Mouse (Mus musculus): ENCODE results near the gene Daam1.
A peak's percentile ranks its signal among the peaks of the same experiment; 100 is the strongest.

Gene Daam1

GRCm38 (mm10) chr12:71932433-71933386 lies 101.8 kb downstream of the Daam1 start:
- peak; percentile 45 to 60 for DNase-seq (ENCODE audit: low spot score in 2 of 2)

DNA sequence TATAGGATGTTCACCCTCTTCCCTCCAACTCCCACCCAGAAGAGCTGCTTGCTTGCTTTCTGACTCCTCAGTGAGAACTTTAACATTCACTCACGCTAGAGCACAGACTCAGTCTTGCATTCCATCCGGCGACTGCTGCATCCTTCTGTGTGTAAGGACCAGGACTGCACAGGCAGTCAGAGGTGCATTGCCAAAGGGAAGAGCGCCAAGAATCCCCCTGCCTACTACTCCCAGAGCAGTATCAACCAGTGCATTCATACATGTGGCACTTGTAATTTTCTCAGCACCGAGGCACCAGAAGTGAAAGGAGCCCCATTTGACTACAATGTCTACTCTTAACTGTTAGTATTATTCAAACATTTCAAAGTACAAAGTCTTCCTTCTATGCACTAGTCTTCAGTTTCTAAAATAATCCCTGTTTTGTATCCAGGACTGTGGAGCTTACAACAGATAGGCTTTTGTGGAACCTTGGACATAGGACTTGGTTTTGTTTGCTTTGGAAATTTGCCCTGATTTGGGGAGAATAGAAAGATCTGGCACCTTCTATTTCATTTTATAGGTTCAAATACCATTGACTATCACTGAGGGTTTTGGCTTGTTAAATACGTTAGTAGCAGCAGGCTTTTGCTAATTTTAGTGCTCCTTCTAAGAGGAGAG lies 103.2 kb downstream of the Daam1 start:
- no peak for DNase-seq (ENCODE audit: low spot score in 2 of 2)

- no peak for DNase-seq (ENCODE audit: low spot score in 2 of 2)
Observed at GRCm38 (mm10) chr12:71936636-71937035, 105.8 kb downstream of the Daam1 start.

- DNase-seq (ENCODE audit: low spot score in 2 of 2) = no peak
Observed at GRCm38 (mm10) chr12:71938513-71938912, 107.6 kb downstream of the Daam1 start.

DNA sequence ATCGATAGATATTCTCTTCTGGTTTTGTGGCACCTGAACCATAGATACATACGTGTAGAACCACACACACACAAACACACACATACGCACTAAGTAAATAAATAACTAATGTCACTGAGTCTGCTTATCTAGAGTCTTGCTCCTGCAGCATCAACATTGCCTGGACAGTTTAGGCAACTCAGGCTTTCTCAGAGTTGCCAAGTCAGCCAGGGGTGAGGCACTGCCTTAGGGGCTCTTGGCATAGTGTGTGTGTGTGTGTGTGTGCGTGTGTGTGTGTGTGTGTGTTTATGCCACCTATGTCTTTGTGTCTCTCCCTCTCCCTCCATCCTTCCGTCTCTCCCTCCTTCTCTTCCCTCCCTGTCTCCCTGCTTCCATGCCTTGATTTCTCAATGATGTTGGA lies 110.4 kb downstream of the Daam1 start:
- DNase-seq (ENCODE audit: low spot score in 2 of 2) = no peak

DNA sequence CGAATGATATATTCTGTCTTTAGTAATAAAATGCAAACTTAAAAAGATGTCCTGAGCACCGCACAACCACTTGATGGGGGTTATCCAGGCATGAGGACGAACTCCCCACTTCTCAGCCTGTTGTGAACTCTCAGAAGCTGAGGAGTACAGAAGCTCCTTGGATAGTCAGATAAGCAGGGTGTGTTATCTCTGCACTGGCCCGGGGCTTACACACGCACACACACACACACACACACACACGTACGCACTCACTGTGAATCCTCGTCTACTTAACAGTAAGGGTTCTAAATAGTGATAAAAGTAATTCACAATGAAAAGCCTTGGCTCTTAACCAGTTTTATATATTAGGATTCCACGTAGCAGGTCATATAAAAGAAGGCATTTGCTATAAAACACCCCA lies 112.2 kb downstream of the Daam1 start:
- no peak for DNase-seq (ENCODE audit: low spot score in 2 of 2)

- no peak for DNase-seq (ENCODE audit: low spot score in 2 of 2)
Observed at GRCm38 (mm10) chr12:71943646-71944045, 112.8 kb downstream of the Daam1 start.

DNA sequence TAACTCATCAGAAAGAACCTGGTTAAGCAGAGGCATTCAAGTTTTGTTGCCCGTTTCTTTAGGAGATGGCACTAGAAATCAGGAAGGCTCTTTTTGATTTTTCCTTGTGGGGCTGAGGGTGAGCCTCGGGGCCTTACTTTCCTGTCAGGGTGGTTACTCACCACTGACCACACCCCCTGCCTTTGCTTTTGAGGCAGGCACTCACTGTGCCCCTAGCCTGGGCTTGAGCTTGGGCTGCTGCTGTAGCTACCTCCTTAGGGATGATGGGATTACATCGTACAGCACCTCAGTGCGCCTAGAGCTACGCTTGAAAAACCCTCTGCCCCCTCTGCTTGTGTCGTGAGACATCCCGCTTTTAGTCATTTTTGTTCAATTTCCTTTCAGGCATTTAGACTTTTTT lies 115.0 kb downstream of the Daam1 start:
- no peak for DNase-seq (ENCODE audit: low spot score in 2 of 2)

DNA sequence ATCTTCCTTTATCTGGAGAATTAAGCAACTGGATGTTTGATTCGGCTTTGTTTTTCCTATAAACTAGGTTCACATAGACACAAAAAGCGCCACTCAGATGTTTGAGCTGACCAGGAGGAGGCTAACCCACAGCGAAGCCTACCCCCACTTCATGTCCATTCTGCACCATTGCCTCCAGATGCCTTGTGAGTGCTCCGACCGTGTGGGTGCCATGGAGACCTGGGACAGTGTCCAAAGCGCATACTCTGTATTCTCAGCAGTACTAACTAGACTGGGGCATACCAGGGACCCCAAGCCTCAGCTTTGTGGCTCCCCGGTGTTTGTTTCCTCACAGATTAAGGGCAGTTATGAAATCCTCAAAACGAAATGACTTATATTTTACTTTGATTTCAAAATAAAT lies 115.6 kb downstream of the Daam1 start:
- DNase-seq (ENCODE audit: low spot score in 2 of 2) = no peak

- no peak for DNase-seq (ENCODE audit: low spot score in 2 of 2)
Observed at GRCm38 (mm10) chr12:71948972-71949371, 118.1 kb downstream of the Daam1 start.

DNA sequence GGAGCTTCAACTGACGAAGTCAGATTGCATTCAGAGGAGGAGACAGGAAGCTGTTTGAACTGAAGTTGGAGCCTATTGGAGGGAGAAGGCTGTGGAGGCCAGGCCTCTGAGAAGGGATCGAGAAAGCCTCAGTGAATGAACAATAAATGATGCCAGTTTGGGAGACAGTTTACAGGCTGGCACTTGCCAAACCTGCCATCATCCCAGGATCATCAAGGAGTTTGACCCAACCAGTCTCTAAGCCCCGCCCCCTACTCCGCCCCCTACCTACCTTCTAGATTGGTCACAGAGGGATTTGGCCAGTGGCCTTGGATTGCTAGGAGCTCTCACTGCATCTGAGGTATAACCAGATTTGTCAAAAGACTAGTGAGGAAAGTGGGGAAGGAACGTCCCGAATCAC lies 118.7 kb downstream of the Daam1 start:
- no peak for DNase-seq (ENCODE audit: low spot score in 2 of 2)

GRCm38 (mm10) chr12:71950095-71950877 lies 119.4 kb downstream of the Daam1 start:
- DNase-seq (ENCODE audit: low spot score in 2 of 2) = no peak

- no peak for DNase-seq (ENCODE audit: low spot score in 2 of 2)
Observed at GRCm38 (mm10) chr12:71954180-71954935, 123.5 kb downstream of the Daam1 start.

- no peak for DNase-seq (ENCODE audit: low spot score in 2 of 2)
Observed at GRCm38 (mm10) chr12:71956980-71957379, 126.1 kb downstream of the Daam1 start.

DNA sequence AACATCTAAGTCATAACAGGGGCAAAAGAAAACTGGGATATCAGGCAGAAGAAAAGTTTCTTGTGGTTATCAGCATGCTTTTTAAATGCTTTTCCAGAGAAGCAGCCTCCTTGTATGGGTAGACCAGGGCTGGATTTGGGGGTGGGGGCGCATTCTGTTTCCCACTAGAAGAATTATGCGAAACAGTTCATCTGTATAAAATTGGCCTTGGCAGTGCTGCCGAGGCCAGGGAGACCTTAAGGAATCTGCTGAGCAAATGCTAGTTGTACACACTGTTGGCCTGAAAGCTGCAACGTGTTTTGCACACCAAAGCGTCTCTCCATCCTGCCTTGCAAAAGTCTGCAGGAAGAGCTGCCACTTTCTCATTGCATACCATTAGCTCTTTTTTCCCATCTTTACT lies 126.6 kb downstream of the Daam1 start:
- DNase-seq (ENCODE audit: low spot score in 2 of 2) = no peak

- DNase-seq (ENCODE audit: low spot score in 2 of 2) = no peak
Observed at GRCm38 (mm10) chr12:71959351-71959991, 128.6 kb downstream of the Daam1 start.

- DNase-seq (ENCODE audit: low spot score in 2 of 2) = no peak
Observed at GRCm38 (mm10) chr12:71961671-71962070, 130.8 kb downstream of the Daam1 start.

DNA sequence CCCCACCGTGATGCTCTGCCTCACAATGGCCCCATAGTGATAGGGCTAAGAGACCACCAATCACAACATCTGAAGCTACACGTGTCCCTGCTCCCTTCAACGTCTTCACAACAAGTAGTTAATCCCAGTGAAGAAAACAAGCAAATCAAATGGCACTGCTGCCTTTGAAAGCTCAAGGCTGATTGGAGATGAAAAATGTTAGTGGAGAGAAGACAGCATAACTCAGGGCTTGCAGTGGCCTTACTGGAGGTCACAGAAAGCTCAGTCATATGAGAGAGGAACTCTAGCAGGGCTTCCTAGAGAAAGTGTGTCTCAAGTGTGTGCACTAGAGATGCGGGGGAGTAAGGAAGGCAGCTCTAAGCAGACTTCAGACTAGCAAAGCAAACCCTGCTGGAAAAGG lies 131.7 kb downstream of the Daam1 start:
- no peak for DNase-seq (ENCODE audit: low spot score in 2 of 2)

DNA sequence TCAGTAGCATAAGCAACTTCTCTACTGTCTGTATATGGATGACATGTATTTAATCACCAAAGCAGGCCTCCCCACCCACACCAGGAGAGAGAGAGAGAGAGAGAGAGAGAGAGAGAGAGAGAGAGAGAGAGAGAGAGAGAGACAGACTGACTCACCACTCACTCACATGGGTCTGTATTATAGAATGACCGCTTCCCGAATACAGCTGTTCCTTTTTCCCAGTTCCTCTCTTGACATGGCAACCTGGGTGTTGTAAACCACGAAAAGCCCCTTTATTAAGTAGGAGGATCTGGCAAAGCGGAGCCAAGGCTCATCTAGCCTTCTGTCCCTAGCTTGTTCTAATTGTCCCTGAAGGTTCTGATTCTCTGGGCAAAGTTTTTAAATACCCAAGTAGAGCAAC lies 137.7 kb downstream of the Daam1 start:
- no peak for DNase-seq (ENCODE audit: low spot score in 2 of 2)

- no peak for DNase-seq (ENCODE audit: low spot score in 2 of 2)
Observed at GRCm38 (mm10) chr12:71969022-71969421, 138.1 kb downstream of the Daam1 start.

DNA sequence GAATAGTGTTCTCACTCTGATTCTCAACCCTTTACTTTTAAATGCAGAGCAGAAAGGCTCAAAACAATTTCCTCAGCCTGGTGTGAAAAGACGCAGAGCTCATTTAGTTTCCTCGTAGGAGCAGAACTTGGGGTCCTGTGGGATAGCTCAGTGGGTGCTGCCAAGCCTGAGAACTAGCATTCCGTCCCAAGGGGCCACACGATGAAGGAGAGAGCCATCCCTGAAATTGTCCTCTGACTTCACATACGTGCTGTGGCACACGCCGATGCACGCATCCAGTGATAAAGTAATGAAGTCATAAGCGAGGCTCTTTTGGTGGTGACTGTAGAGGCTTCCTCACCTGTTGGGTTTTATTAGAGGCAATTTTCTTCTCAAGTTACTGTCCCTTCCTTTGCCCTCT lies 138.6 kb downstream of the Daam1 start:
- no peak for DNase-seq (ENCODE audit: low spot score in 2 of 2)
